Mouse (Mus musculus) heart, adult 10 weeks (tissue): ENCODE results near the gene Plk3. TPM values are rescaled to one million over a fixed set of nuclear protein-coding genes. Genes with fewer than 3 reads are reported as not detected.

Experiments
- polyA plus RNA-seq: library from polyadenylated mRNA; stranded (reverse); fragments of 350-450 nt; fragmentation: Illumina TruSeq; extraction: RNeasy Lipid Tissue Mini Kit (QIAGEN cat#74804); gene quantifications from one replicate; pipeline ENCODE4 v1.2.3, GENCODE M21; 2014; ENCODE audit warnings: low read depth, low replicate concordance

The Plk3 gene
- polyA plus RNA-seq, result 1.8 TPM

DNA sequence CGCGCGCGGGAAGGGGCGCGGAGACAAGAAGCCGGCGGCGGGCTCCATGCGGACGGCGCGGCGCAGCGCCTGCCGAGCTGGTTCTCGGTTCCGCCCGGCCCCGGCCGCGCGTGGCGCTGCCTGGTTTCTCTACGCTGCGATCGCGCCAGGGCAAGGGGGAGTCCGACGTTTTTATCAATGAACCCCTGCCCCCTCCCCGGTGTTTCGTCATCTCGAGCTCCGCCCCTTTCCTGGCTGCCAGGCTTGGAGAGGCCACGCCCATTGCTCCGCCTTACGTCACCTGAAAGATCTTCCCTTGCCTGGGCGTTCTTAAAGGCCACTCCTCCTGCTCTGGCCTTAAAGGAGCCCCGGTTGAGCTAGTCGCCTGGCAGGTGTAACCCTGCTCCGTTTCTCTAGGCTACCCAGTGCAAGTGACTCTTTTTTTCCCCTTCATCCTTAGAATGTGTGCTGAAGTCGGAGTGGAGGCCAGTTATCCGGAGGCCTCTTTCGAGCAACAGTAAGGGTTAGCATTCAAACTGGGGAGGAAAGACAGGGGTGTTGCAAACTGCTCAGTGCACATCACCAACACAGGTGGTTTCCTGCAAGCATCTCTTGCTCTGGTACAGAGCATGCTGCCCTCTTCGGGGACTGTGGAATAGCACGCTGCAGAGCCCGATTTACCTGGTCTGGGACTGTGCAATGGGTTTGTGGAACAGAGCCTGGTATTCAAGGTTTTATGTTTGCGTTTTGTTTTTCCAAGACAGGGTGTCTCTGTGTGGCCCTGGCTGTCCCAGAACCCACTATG, at the start of gene Plk3:
TSS of gene Plk3 (minus strand) at position 147 of the 784 bp plus-strand sequence.

DNA sequence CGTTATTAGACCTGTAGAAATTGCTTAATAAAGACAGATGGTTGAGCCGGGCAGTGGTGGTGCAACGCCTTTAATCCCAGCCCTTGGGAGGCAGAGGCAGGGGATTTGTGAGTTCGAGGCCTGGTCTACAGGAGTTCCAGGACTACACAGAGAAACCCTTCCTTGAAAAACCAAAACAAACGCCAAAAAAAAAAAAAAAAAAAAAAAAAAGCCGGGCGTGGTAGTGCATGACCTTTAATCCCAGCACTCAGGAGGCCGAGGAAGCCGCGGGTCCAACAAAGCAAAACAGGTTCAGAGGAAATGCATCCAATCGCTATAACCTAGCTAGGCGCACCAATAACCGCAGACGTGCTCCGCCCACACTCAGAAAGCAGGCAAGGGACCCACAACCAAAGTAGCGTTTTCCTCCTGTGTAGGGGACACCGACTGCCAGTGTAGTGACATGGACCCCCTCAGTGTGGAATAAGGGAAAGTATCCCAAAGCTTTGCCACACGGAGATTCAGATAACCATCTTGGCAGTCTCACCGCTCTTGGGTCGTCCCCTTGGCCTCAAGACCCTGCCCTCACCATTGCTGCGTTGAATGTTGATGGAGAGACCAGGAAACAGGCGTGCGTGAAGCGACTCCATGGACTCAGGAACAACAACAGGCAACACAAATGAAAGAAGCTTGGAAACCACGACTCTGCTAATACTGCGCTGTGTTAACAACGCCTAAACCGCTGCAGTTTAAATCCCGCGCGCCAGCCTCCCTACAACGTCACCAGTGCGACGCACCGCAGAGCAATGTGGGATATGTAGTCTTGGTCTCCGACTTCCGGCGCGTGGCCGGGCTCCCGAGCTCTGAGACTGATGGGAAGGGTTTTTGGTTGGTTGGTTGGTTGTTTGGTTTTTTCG, 48.3 kb upstream of the Plk3 start, which contains the start of gene Kif2c:
TSS of gene Kif2c (minus strand) at position 777 of the 896 bp plus-strand sequence.

DNA sequence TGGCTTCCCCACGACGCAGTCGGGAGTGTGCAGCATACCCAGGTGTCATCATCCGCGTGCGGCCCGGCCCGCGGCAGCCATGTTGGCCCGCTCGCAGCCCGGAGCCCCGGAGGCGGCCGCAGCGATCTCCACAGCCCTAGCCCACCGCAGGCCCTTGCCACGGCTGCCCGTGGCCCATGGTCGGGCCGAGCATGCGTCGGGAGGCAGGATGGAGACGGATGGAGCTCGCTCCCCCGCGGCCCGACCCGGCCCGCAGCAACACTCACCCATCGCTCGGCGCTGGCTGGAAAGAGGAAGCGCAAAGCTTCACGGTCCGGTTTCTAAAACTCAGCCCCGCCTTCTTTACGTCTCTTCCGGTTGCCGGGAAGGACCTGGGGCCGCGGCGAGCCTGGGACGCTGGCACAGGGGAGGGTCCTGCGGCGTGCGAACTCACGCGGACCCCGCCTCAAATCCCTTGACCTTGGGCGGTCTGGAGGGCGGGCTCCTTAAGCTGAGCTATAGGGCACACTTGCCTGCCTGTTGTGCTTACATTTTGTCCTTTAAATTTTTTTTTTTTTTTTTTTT, 22.1 kb upstream of the Plk3 start, which contains the start of gene Rps8:
TSS of gene Rps8 (minus strand) at position 452 of the 564 bp plus-strand sequence.

DNA sequence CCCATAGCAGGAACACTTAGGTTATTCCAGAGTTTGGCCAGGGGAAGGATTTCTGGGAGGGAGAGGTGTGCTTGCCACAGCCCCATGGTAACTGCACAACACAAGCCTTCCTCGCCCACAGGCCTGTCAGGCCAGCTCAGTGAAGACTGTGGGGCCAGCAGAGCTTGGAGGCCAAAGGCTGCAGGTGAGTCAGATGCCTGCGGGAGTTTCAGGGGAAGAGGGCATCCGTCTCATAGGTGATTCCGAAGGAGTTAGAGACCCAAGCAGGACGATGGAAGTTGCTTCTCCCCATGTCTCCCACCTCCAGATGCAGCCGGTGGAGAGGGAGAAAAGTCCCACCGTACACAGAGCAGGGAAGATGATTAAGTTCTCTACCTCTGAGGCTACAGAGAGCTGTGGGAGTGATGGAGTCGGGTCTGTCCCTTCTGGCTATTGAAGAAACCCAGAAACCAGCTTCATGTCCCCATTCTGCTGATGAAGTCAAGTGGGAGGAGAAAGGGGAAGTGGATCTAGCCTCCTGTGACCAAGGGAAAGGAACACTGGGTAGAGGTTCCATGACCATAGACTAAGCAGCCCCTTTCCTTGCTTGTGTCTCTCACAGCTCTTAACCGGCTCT, 7.0 kb downstream of the Plk3 start, which contains the start of gene Tctex1d4:
TSS of gene Tctex1d4 (plus strand) at position 120 of the 616 bp plus-strand sequence.

DNA sequence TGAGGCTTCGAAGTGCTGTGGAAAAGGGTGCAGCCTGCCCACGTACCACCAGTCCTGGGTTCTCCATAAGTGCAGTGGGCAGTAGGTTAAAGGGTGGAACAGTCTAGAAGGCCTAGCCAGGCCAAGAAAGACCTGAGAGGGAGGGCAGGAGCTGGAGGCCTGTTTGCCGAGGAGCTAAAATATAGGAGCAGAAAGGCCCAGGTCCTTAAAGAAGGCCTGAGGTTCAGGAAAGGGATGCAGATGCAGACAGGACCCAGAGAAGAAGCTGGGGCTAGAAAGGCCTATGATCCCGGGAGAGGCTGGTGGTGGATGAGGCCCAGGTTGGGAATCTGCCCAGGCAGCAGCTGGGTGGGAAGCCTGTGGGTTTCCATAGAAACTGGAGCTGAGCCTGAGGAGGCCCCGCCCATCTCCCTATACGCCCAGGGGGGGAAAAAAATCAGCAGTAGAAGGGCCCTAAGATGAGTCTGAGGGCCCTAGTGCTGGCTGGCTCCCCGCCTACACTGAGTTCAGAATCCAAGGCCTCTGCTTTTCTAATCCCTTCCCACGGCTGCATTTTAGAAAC, 8.3 kb downstream of the Plk3 start, which contains the start of gene Btbd19:
TSS of gene Btbd19 (minus strand) at position 378 of the 562 bp plus-strand sequence.

DNA sequence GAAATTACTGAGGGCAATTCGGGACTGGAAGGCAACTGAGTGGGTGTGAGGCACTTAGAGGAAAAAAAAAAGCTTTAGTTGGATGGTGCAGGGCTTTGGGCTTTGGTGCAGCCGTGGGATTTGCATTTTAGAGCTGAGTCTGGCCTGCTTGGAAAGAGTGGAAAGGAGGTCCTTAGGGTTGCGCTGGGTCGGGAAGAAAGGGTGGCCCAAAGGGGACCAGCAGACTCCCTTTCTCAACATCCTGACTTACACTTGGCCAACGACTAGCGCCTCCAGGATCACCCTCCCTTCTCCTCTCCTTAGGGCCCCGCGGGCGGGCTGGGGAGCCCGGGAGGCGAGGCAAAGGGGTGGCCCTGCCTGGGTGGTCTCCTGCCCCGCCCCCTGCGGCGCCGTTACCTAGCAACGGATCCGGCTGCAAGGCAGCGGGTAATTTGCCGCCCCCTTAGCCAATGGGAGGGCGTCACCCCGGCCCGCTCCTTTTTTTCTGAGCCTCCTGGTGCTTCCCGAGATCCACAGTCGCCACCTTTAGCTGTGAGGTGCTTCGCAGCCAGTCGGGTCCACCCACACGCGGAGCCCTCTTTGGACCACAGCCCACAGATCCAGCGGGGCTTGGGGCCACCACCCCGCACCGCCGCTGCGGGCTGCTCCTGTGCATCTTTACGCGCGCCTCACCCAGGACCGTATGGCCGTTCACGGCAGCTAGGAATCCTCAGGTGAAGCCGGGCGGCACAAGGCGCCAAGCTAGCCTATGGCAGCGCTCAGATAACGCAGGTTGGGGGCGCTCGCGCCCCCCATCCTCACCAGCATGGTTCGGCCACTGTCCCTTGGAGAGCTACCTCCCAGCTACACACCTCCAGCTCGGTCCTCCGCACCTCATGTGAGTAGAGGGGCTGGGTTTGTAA, 38.0 kb downstream of the Plk3 start, which contains the start of gene Ptch2:
TSS of gene Ptch2 (plus strand) at position 525 of the 902 bp plus-strand sequence.

Other genes with a start within 250 kb of the Plk3 start
- 104 TPM for gene Urod, start 139.6 kb downstream of the Plk3 start, polyA plus RNA-seq
- 15.6 TPM for gene Hectd3, start 138.6 kb downstream of the Plk3 start, polyA plus RNA-seq
- 16.5 TPM for gene Eif2b3, start 114.6 kb downstream of the Plk3 start, polyA plus RNA-seq
- 1.7 TPM for gene Ptch2, start 37.9 kb downstream of the Plk3 start, polyA plus RNA-seq
- 3.5 TPM for gene Btbd19, start 8.2 kb downstream of the Plk3 start, polyA plus RNA-seq
- gene Tctex1d4, start 7.2 kb downstream of the Plk3 start, polyA plus RNA-seq, result not detected
- gene Rps8, start 22.3 kb upstream of the Plk3 start, polyA plus RNA-seq, result 601 TPM
- gene Kif2c, start 48.7 kb upstream of the Plk3 start, polyA plus RNA-seq, result not detected
- 21.3 TPM for gene Tmem53, start 118.0 kb upstream of the Plk3 start, polyA plus RNA-seq
- gene Armh1, start 118.2 kb upstream of the Plk3 start, polyA plus RNA-seq, result not detected